Comparison of ENCODE assay signal across 9 mouse cellular contexts in the genomic region with DNA sequence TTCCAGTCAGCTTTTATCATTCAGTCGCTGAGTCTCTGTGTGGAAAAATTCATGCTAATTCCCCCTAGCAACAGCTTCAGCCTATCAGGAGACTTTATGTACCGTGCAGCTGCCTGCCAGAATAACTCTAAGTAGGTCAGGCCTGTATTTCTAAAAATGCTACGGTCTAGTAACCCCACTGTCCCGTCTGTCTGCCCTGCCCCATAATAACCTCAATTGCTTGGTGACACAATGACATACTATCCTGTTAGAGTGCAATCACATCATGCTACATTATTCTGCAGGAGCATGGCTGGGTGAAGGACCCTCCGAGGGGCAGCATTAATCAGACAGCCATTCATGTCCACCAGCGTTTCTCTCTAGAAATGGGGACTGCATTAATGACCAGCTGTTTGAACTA.
DNase-seq lines count a peak whose midpoint lies in the region; ATAC-seq and TF ChIP-seq lines count a peak whose summit lies in the region.
"Had no signal": no experiment of that assay in that cellular context is flagged by ENCODE, and none has a peak within 500 bp of the region (broad histone marks: within the 10 kb centered on the region; RNA-seq: fewer than 3 reads in every experiment).

No protein-coding gene starts in this region.

- WGBS in forebrain, embryonic 16.5 days = 1% methylated on average over 6 of the region's 6 CpGs
- WGBS in hindbrain, embryonic 11.5 days = 5% methylated on average over 6 of the region's 6 CpGs
- 2% methylated on average over 6 of the region's 6 CpGs for WGBS in midbrain, embryonic 15.5 days

- no peak for TF ChIP-seq POLR2A in testis, adult 2 months (IDR thresholded peaks at IDR 0.05; ENCODE audit: control insufficient read depth, low read depth, low read length)

- H3K27me3 ChIP-seq in forebrain, embryonic 16.5 days (replicated peaks; ENCODE audit: control insufficient read depth, insufficient read depth, low read length) = no peaks in the 10 kb centered on the region
- H3K27me3 ChIP-seq in hindbrain, embryonic 11.5 days (ENCODE audit: control insufficient read depth, insufficient read depth, low read length) = no peaks in the 10 kb centered on the region
- H3K27me3 ChIP-seq in midbrain, embryonic 15.5 days (replicated peaks) = no peaks in the 10 kb centered on the region
- no peaks in the 10 kb centered on the region for H3K27me3 ChIP-seq in testis, adult 2 months (ENCODE audit: control insufficient read depth, insufficient read depth, low read length)
- H3K27me3 ChIP-seq: liver, embryonic 13.5 days had no signal

- H3K4me2 ChIP-seq in forebrain, embryonic 16.5 days (ENCODE audit: low read length) = peak overlapping the region; percentile 61
- 0 out of 2 replicates have a peak overlapping the region, but pooled peaks have one; percentile 32 for H3K4me2 ChIP-seq in hindbrain, embryonic 11.5 days (replicated peaks; ENCODE audit: low read depth, low read length)
- H3K4me2 ChIP-seq in midbrain, embryonic 15.5 days = peak overlapping the region; percentile 52

- peak; percentile 88 for ATAC-seq in forebrain, embryonic 16.5 days
- ATAC-seq in hindbrain, embryonic 11.5 days (ENCODE audit: low FRiP score) = peak; percentile 95
- peak; percentile 82 for ATAC-seq in midbrain, embryonic 15.5 days (replicated peaks)

- no peaks in the 10 kb centered on the region for H3K36me3 ChIP-seq in forebrain, embryonic 16.5 days (ENCODE audit: control insufficient read depth, insufficient read depth)
- no peaks in the 10 kb centered on the region for H3K36me3 ChIP-seq in hindbrain, embryonic 11.5 days (ENCODE audit: control insufficient read depth, insufficient read depth, low read length)
- no peaks in the 10 kb centered on the region for H3K36me3 ChIP-seq in midbrain, embryonic 15.5 days (replicated peaks)
- no peaks in the 10 kb centered on the region for H3K36me3 ChIP-seq in testis, adult 2 months (ENCODE audit: control insufficient read depth, insufficient read depth, low read length)
- H3K36me3 ChIP-seq: liver, embryonic 13.5 days had no signal

- peaks cover 60% of the 10 kb centered on the region for H3K4me1 ChIP-seq in forebrain, embryonic 16.5 days (replicated peaks; ENCODE audit: control insufficient read depth, insufficient read depth, low read length)
- H3K4me1 ChIP-seq in hindbrain, embryonic 11.5 days (replicated peaks; ENCODE audit: control insufficient read depth, insufficient read depth, low read length) = peaks cover 17% of the 10 kb centered on the region
- peaks cover 59% of the 10 kb centered on the region for H3K4me1 ChIP-seq in midbrain, embryonic 15.5 days
- peaks cover 2% of the 10 kb centered on the region for H3K4me1 ChIP-seq in testis, adult 2 months (ENCODE audit: control insufficient read depth, insufficient read depth, low read length)

- peak overlapping the region; percentile 95 for H3K27ac ChIP-seq in forebrain, embryonic 16.5 days (ENCODE audit: low read length)
- peak overlapping the region; percentile 91 for H3K27ac ChIP-seq in hindbrain, embryonic 11.5 days (ENCODE audit: low read depth, low read length)
- peak overlapping the region; percentile 93 for H3K27ac ChIP-seq in midbrain, embryonic 15.5 days
- peak overlapping the region; percentile 33; the same call in 1 of the 2 replicates for H3K27ac ChIP-seq in testis, adult 2 months (ENCODE audit: control insufficient read depth, insufficient read depth, low read depth, low read length)
- H3K27ac ChIP-seq: liver, embryonic 13.5 days had no signal

- no peak for TF ChIP-seq CTCF in testis, adult 2 months (IDR thresholded peaks at IDR 0.05; ENCODE audit: control insufficient read depth, insufficient read depth, insufficient replicate concordance, low read depth, low read length)

- peak overlapping the region; percentile 57 for H3K9ac ChIP-seq in forebrain, embryonic 16.5 days (replicated peaks; ENCODE audit: low read depth, low read length)
- H3K9ac ChIP-seq in hindbrain, embryonic 11.5 days (ENCODE audit: low read depth, low read length) = no peak overlapping the region
- H3K9ac ChIP-seq in midbrain, embryonic 15.5 days = peak overlapping the region; percentile 45; the same call in 1 of the 2 replicates
- H3K9ac ChIP-seq: liver, embryonic 13.5 days had no signal

- peak; percentile 7 for DNase-seq in ovary, postnatal 36 days (ENCODE audit: low spot score)
- DNase-seq in ovary, postnatal 10 days (ENCODE audit: low spot score) = no peak
- DNase-seq in hindbrain, embryonic 11.5 days (ENCODE audit: low spot score) = peak; percentile 80
- peak; percentile 53 to 67 for DNase-seq in layer of hippocampus, postnatal 10 days (ENCODE audit: low spot score in 2 of 2)
- no peak for DNase-seq in c-Kit-positive CD71-positive TER-119-positive erythroid progenitor cells, embryonic 14.5 days (ENCODE audit: low spot score)
- DNase-seq: liver, embryonic 13.5 days had no signal

- no peaks in the 10 kb centered on the region for H3K9me3 ChIP-seq in forebrain, embryonic 16.5 days (ENCODE audit: control insufficient read depth, low read length)
- no peaks in the 10 kb centered on the region for H3K9me3 ChIP-seq in hindbrain, embryonic 11.5 days (ENCODE audit: control insufficient read depth, low read length)
- no peaks in the 10 kb centered on the region for H3K9me3 ChIP-seq in midbrain, embryonic 15.5 days
- H3K9me3 ChIP-seq: liver, embryonic 13.5 days had no signal

- peak overlapping the region; percentile 39 for H3K4me3 ChIP-seq in forebrain, embryonic 16.5 days (replicated peaks; ENCODE audit: low read length)
- no peak overlapping the region for H3K4me3 ChIP-seq in hindbrain, embryonic 11.5 days (ENCODE audit: low read depth, low read length)
- H3K4me3 ChIP-seq in midbrain, embryonic 15.5 days = peak overlapping the region; percentile 39
- H3K4me3 ChIP-seq in testis, adult 2 months (ENCODE audit: control insufficient read depth, low read depth, low read length) = no peak overlapping the region
- H3K4me3 ChIP-seq: liver, embryonic 13.5 days had no signal

Comparison
In these comparisons a context has a peak if more than half of its experiments do, and no peak if none do; other contexts are left out.
1. DNase-seq: peak in ovary, postnatal 36 days (single experiment), hindbrain, embryonic 11.5 days (single experiment) and layer of hippocampus, postnatal 10 days (2 of 2); none in ovary, postnatal 10 days (single experiment) and c-Kit-positive CD71-positive TER-119-positive erythroid progenitor cells, embryonic 14.5 days (single experiment).
2. H3K27ac ChIP-seq: peak in every context shown above with its lines; median percentile 95 in forebrain, embryonic 16.5 days; 93 in midbrain, embryonic 15.5 days; 91 in hindbrain, embryonic 11.5 days; 33 in testis, adult 2 months.
3. H3K4me3 ChIP-seq: peak in forebrain, embryonic 16.5 days (single experiment) and midbrain, embryonic 15.5 days (single experiment); none in hindbrain, embryonic 11.5 days (single experiment) and testis, adult 2 months (single experiment).
4. Peak in every context shown above with its lines, with median percentiles within 50 percentile points of each other: ATAC-seq and H3K4me2 ChIP-seq.